Mouse (Mus musculus) kidney, adult 11 months (tissue): ENCODE results near the gene Sall1.

Source experiments
- DNase-seq: peaks from one replicate; pipeline ENCODE4 v3.0.0; 2022

Sall1 gene

DNA sequence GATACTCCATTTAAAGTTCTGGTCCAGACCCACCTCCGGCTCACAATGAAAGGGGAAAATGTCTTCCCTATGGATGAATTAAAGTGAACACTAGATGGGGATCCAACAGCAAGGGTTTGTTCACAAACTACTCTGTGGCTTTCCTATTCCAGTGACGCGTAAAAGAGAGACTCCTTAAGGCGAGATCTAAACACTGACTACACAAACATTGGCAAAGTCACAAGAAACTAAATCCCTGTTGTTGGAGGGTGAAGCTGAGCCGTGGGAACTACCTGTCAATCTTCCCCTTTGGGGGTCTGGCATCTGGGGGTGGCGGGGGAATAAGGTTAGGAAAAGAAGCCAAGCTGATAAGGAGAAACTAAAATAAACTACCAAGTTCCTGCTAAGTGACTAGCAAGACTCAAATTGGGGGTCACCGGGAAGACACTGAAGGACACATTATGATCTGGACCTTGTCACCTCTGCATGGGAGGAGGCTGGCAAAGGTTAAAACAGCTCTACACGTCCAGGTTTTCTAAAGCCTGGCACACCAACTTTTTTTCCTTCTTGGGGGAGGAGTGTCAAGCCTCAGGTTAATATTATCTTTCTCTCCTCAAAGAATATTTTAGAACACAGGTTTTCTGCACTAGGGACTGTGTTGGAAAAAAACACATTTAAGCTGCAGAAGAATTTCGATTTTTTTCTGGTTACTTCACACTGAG is 6.3 kb downstream of the Sall1 start:
- peak; percentile 80 for DNase-seq

GRCm38 (mm10) chr8:89032412-89032811 is 11.6 kb downstream of the Sall1 start:
- DNase-seq, result no peak

DNA sequence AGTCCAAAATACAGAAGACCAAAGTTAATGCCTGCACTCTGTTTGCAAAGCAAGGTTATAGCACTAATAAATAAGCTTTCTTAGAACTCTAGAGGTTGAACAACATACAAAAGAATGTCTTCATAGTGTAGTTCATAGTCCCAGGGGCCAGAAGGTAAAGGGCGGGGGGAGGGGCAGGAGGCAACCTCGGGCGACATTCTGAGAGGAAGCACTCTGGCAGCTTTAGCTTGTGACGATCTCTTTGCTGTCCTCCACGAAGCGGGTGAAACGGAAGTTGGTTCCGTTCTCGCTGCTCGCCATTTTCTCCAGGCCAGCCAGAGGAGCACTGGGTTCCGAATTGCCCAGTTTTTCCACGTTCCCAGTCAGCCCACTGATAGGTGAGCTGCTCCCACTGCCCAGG is 15.8 kb downstream of the Sall1 start:
- DNase-seq, result no peak

- DNase-seq, result no peak
These were observed 17.8 kb downstream of the Sall1 start for GRCm38 (mm10) chr8:89026139-89026520.

- DNase-seq, result no peak
These were observed 18.5 kb downstream of the Sall1 start for GRCm38 (mm10) chr8:89025281-89026138.

GRCm38 (mm10) chr8:89024796-89025195 is 19.2 kb downstream of the Sall1 start:
- no peak for DNase-seq

GRCm38 (mm10) chr8:89021139-89021538 is 22.8 kb downstream of the Sall1 start:
- no peak for DNase-seq

- DNase-seq, result no peak
These were observed 26.1 kb downstream of the Sall1 start for GRCm38 (mm10) chr8:89017891-89018290.

- no peak for DNase-seq
These were observed 27.4 kb downstream of the Sall1 start for GRCm38 (mm10) chr8:89016465-89017070.

DNA sequence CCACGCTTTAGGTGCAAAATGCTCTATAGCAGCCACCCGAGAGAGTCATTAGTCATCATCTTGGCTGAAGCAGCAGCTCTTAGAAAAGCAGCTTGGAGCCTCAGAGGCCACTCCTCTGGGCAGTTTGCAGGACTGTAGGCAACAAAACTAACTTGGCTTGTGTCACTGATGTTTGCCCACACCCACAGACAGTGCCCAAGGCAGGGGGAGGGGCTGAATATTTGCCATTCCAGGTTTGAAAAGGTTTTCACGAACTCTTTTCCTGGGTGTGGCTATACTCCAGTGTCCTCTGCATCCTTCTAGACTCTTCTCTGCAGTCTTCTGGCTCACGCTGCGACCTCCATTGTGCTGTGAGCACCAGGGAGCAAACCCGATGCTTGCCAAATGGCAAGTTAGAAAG is 28.4 kb downstream of the Sall1 start:
- peak; percentile 91 for DNase-seq

- peak; percentile 86 for DNase-seq
These were observed 31.0 kb downstream of the Sall1 start for GRCm38 (mm10) chr8:89012853-89013534.

- DNase-seq, result no peak
These were observed 31.8 kb downstream of the Sall1 start for GRCm38 (mm10) chr8:89012024-89012712.

DNA sequence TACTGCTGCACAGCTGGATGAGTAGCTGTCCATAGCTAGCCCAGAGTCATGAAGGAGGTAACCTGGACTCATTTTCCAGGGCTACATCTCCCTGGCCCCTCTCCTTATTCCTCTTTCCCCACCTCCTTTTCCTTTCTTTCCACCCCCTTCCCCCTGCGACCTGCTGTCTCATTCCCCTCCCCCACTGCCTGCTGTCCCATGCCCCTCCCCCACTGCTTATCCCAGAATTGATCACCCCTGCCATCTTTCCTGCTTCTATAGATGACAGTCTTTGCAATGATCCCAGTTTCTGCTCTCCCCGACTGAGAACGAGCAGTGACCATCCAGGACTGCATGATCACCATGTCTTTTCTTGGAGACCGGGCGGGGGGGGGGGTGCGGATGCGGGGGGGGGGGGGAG is 35.2 kb downstream of the Sall1 start:
- no peak for DNase-seq

- no peak for DNase-seq
These were observed 36.8 kb downstream of the Sall1 start for GRCm38 (mm10) chr8:89007114-89007513.

DNA sequence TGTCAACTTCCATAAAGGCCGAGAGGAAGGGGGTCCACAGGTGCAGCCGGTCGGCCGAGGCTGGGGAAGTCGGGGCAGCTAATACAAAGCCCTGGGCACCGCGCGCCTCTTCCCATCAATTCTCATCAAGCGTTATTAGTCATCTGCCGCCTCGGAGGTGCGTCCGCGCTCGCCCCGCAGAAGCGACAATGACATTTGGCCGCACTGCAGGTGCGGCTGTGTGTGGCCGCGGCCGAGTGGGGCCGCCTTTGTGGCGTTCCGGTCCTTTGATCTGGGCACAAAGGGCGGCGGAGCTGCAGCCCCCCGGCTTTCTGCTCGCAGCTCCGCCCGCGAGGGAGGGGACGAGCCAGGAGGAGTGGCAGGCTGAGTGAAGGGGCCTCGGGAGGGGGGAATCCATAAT is 37.5 kb downstream of the Sall1 start:
- DNase-seq, result peak; percentile 49

- DNase-seq, result no peak
These were observed 38.2 kb downstream of the Sall1 start for GRCm38 (mm10) chr8:89005797-89006196.

GRCm38 (mm10) chr8:89004041-89004440 is 39.9 kb downstream of the Sall1 start:
- DNase-seq, result peak; percentile 76

DNA sequence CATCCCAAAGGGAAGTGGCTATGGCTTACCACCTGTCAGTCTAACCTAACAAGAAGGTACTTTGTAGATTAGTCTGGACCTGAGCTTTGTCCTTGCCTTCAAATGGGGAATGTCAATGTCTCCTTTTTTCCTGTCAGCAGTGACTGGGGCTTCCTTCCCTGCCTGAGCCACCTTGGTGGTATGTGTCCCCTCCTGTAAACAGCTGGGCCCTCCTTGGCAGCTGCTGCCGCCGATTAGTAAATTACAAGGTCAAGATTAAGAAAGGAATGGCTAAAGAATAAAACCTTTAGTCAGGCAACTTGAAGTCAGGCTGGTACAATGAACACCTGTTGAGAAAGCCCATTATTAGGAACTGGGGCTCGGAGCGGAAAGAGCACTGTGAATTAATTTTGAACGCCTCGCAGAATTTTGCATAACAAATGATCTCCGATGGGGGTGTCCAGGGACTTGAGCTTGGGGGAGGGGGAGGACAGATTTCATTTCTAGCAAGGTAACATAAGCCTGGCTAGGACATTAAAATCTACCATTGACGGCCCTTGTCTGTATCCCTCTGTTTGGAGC is 40.5 kb downstream of the Sall1 start:
- DNase-seq, result no peak

- no peak for DNase-seq
These were observed 41.8 kb downstream of the Sall1 start for GRCm38 (mm10) chr8:89002128-89002527.

DNA sequence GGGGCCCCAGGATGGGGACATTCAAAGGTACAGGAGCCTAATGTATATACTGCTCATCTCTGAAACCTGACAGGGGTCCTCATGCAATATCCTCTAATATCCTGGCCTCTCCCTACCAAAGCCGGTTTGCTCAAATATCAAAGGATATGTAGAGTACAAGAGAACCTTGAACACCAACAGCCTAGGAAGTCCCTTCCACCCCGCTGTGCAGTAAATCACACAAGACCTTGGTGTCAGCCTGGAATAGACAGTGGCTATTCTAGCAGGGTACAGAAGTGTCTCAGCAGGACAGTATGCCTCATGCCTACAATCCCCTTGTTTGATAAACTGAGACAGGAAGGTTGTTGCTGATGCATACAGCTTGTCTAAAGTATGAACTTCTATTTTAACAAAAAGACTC is 46.7 kb downstream of the Sall1 start:
- no peak for DNase-seq

DNA sequence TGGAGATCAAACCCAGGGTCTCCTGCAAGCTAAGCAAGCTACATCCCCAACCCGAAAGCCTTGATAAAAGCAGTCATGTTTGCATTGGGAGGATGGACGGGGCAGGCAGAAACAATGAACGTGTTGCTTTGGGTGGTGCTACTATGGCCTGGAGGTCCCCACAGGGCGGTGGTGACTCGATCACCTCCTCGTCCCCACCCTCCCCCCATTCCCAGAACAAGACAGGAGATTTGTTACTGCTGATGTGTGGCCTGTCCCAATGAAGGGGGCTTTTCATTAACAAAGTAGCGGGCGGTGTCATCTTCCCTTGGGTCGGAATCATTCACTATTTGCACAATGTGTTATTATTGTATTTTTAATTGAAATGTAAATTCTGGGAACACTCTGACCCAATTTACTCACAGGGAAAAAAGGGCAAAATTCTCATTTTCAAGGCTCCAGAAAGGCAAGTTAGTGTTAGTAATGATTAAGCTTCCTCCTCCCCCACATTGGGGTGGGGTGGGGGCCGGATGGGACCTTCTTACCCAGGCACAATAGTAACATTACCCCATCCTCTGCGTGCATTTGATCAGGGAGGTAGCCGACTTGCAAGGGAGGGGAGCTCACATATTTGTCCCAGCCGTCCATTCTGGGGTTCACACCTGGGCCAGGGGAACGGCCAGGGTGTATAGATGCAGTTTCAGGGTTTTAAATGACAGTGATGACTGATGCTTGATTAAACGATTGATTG is 52.0 kb downstream of the Sall1 start:
- no peak for DNase-seq

DNA sequence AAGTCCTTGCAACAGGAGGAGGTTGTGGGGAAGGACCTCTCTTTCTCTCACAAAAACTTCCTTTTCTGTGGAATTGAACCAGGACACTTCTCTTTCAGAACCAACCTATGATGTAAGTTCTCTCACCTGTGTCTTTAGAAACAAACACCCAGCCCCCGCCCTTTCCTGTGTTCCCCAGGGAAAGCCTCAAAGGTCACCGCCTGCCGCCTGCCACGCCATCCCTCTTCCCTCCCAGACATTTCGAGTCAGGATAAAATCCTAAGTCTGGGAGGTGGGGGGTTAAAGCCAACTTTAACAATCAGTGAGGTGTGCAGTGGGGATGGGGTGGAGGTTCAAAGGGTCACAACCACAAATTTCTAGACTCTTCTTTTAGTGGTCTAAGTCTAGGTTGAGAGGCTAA is 52.8 kb downstream of the Sall1 start:
- no peak for DNase-seq
